Mouse (Mus musculus): ENCODE results near the gene Prickle3.

The Prickle3 gene

DNA sequence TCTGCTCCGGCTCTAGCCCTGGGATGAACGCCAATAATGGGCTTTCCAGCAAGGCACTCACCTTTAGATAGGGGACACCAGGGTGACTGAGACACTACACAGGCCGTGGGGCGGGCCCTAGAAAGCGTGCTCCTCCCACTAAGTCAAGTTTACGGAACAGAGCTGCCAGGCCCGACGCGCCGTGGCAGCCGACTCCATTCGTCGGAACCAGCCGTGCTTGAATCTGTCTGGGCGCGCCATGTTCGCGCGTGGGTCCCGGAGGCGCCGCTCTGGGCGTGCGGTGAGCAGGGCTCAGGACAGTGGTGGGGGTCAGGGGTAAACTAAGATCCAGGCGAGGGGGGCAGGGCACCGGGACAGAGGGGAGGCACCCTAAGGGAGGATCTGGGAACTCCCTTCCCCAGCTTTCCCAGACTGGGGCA lies at the start of gene Prickle3:
Prickle3 (plus strand) TSS at position 40 of the 419 bp plus-strand sequence.
- DNase-seq: peak; percentile 72 to 75

DNA sequence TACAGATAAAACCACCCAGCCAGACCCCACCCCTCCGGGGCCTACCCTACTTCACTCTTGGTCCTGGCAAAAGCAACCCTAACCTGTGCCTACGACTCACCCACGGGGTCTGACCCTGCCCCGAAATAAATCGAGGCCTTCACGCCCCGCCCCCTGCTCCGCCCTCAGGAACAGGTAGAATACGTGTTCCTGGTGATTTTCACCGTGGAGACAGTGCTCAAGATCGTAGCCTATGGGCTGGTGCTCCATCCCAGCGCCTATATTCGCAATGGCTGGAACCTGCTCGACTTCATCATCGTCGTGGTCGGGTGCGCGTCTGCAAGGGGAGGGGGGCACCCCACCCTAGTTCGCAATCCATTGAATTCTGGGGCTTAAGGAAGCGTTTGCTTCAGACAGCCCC lies 47.0 kb upstream of the Prickle3 start:
- DNase-seq: no peak

GRCm38 (mm10) chrX:7610536-7611258 lies 46.4 kb upstream of the Prickle3 start:
- no peak for DNase-seq

GRCm38 (mm10) chrX:7617889-7618551 lies 39.0 kb upstream of the Prickle3 start:
- no peak for DNase-seq

DNA sequence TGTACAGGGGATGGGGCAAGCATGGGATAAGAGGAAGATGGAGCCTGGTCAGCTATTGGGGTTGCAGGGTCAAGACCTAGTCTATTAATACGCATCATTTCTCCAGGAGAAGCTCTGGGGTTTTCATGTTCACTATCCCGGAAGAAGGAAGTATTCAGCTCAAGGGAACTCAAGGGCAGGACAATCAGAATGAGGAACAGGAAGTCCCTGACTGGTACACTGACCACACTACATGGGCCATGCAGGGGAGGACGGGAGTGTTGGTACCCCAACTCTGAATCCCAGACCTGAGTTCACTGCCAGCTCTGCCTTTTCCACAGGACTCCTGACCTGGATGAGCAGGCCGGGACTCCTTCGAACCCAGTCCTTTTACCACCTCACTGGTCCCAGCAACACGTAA lies 24.5 kb upstream of the Prickle3 start:
- DNase-seq: no peak

DNA sequence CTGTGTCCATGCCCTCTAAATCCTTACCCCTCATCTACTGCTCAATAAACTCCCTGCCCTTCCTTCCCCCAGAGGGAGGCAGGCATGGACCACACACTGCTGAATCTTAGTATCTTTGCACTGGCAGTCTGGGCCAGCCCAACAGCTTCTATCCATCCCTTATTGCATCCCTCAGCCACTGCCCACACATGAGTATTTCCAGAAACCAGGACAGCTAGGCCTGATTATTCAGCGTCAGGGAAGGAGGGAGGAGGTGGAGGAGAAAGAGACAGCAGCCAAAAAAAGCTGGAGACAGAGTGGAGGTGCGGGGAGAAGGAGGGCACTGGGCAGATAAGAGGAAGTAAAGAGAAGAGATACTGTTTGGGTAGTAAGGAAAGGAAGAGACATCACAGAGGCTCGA lies 22.0 kb upstream of the Prickle3 start:
- DNase-seq: no peak

DNA sequence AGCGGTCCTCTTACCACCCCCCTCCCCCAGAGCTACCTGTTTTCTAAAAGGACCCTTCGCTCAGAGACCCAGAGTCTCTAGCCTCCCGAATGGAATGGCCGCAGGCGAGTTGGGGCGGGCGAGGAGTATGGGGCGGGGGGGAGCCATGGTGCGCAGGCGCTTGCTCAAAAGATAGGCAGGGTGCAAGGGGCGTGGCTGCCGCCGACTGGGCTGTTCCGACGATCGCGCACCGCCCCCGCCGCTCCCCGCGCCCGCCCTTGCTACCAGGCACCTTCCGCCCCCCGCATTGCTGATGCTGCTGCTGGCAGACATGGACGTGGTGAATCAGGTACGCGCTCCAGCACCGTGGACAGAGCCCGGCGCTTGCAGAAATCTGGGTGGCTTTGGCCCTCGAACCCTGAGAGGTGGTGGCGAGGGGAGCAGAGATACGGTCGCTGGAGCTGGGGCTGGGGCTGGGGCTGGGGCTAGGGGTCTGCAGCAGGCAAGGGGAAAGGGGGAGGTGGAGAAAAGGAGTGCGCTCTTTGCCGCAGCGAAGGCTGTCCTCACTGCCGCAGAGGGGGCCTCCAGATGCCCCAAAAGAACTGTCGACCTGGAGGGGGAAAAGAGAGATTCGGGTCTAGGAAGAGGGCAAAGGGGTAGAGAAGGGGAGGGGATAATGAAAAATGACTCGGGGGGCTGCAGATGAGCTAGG lies 18.5 kb upstream of the Prickle3 start, which contains the start of gene Syp:
Syp (plus strand) TSS at position 71 of the 691 bp plus-strand sequence.
- DNase-seq: peak; percentile 86 to 90

GRCm38 (mm10) chrX:7639536-7640325 lies 17.3 kb upstream of the Prickle3 start:
- no peak for DNase-seq

- DNase-seq: no peak
Observed at GRCm38 (mm10) chrX:7640785-7641184, 16.3 kb upstream of the Prickle3 start.

- DNase-seq: peak; percentile 89 to 91
Observed at GRCm38 (mm10) chrX:7645349-7645748, 11.7 kb upstream of the Prickle3 start.

DNA sequence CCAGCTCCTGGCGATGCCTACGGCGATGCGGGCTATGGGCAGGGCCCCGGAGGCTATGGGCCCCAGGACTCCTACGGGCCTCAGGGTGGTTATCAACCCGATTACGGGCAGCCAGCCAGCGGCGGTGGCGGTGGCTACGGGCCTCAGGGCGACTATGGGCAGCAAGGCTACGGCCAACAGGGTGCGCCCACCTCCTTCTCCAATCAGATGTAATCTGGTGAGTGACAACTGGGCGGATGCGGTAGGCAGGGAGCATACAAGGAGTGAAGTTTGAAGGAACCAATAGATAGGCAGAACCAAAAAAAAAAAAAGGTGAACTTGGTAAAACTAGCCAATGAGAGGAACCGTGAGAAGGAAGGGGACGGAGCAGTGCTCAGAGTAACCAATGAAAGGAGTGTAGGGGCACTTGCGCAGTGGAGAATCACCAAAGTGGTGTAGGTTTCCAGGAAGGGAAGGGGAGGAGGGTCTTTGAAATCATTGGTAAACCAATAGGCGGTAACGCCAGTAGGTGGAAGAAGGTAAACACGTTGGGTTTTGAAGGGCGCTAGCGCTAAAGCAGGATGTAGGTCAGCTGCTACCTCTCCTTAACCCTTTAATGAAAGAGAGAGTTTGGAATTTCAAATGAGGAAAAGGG lies 8.3 kb upstream of the Prickle3 start:
- peak; percentile 70 to 71 for DNase-seq

DNA sequence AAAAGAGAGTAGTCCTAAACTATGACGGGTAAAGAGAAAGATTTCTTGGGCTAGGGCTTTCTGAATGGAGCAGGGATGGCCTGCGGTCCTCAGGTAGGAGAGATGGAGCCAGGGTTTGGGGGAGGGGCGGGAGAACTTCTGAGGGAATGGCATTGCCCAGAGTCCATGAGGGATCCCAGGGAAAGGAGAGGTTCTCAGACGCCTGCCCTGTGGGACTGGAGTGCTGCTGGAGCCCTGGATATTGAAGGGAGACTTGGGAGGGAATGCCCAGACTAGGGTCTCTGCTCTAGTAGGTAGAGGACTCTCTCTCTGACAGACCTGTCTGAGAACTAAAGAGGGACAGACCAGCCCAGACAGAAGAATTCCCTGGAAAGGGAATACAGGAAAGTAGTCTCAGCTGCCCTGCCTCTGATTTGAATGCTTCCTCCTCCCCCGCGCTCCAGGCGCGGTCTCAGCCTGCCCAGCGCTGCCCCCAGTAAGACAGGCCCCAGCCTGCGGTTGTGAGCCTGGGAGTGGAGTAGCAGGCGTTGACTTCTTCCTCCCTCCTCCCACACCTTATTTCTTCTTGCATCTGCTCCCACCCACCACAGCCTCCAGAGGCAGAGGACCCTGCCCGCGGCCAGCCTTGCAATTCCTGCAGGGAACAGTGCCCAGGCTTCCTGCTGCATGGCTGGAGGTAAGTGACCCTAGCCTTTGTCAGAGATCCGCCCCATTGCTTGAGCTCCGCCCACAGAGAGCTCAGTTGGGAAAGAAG lies 1.1 kb downstream of the Prickle3 start:
- no peak for DNase-seq

DNA sequence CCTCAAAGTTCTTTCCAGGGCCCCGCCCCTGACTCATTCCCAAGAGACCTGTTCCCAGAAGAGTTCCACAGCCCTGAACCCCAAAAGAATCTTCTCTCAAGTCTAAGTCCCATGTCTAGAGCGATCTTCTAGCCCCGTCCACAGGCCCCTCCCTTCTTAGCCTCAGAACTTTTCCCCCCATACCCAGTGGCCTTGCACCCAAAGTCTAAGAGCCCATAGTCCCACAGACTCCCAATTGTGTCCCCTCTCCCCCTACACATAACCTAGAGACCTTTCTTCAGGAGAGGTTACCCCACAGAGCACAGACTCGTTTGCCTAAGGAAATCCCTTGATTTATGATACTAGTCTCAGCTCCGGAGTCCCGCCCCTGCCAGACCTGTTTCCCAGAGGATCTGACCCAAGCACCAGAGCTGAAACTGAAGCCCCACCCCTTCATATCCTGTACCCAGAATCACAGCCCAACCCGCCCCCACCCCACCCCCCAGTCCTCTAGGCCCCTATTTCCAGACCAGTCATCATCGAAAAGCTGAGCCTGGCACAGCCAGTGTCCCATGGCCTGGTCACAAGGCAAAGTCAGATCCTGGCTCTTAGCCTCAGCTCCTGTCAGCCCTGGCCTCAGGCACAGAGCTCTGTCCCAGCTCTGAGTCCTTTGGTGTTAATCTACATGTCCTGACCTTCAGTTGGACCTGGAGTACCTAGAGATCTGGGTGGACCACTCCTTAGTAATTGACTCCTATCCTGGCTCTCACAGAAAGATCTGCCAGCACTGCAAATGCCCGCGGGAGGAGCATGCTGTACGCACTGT lies 1.9 kb downstream of the Prickle3 start:
- no peak for DNase-seq

GRCm38 (mm10) chrX:7661086-7661485 lies 4.0 kb downstream of the Prickle3 start:
- no peak for DNase-seq

- DNase-seq: no peak
Observed at GRCm38 (mm10) chrX:7662936-7663335, 5.9 kb downstream of the Prickle3 start.

DNA sequence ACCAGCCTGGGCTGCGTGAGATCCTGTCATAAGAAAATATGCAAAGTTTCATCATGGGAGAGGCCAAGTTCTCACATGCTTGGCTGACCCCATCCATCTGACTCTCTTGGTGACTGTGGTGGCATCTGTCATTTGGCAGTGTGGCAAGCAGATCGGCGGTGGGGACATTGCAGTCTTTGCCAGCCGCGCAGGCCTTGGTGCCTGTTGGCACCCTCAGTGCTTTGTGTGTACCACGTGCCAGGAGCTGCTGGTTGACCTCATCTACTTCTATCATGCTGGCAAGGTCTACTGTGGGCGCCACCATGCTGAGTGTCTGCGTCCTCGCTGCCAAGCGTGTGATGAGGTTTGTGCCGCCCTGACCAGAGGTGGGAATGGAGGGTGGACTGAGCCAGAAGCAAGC lies 7.7 kb downstream of the Prickle3 start:
- no peak for DNase-seq

DNA sequence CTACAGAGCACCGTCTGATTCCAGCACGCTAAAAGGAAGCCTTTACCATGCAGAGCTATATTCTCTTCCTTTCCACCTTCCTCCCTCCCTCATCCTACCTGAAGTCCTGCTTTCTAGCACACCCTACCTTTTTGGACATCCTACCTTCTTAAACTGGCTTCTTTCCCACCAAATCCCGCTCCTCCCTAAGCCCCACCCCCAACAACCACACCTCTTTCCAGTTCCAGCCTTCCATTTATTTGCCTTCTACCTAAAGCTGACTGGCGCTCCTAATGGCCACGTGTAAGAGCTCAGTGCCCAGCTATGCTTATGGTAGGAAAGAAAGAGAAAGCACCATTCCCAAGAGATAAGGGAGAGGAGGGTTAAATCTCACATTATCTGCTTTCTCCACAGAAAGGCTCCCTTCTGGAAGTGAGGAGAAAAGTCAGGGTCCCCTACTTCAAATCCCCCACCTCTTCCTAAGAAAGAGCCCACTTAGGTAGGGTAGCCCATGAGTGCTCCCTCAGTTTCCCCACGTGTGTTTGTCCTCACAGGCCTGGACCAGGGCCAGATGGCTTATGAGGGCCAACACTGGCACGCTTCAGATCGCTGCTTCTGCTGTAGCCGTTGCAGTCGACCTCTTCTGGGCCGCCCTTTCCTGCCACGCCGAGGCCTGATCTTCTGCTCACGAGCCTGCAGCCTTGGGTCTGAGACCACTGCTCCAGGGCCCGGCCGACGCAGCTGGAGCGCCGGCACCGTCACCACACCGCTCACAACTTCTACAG lies 8.9 kb downstream of the Prickle3 start:
- DNase-seq: no peak

DNA sequence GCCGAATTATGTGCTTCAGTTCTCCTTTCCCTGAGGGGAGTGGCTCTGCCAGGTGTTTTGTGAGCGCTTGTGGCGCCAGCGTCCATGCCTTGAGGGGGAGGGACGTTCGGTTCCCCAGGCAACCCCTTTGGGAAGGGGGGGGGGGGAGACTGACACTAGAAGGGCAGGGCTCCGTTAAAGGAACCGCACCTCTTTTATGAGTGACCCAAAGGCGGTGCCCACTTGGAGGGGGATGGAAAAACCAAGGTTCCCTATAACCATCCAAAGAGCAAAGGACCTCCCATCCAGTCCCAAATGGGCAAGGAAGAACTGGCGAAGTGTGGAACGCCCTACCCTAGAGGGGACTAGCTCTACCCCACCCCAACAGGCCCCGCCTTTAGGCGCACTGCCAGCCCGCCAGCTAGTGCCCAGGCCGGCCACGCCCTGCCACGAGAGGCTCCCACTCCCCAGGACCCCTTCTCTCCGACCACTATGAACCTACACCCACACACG lies 13.4 kb downstream of the Prickle3 start:
- peak; percentile 65 for DNase-seq

DNA sequence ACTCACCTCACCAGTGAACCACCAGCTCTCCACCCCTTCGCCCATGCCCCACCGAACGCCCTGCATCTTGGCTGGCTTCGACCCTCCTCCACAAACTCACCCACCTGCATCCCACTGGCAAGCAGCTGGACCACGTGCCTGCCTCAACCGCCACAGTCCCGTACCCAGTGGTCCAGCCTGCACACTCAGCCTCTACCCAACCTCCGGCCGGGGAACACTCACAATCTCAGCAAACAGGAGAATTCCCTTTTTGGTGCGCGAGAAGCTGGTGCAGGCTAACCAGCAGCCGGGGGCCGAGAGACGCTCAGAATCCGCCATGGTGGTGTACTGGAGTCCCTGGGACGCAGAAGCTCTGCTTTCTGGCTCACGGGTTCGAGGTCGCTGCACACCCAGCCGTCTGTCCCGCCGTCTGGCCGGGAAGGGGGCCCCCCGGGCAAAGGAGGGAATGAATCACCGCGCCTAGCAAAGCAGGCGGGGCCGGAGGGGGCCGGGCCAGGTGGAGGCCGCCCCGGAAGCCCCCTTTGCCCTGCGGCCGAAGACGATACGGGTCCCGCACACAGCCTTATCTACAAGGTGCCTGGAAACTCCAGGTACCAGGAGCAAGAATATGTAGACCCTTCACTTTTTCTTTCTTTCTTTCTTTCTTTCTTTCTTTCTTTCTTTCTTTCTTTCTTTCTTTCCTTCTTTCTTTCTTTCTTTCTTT lies 14.0 kb downstream of the Prickle3 start, which contains the start of gene Plp2:
Plp2 (minus strand) TSS at position 470 of the 703 bp plus-strand sequence.
- peak; percentile 47 to 51 for DNase-seq

Measured in B cell, adult 2 months (primary cell).